Mouse (Mus musculus) midbrain, embryonic 12.5 days (tissue): Measurements from ENCODE around the gene Arhgef28. TPM values are rescaled to one million over a fixed set of nuclear protein-coding genes. Genes with fewer than 3 reads are reported as not detected.
"Not testable (repeated sequence)": the region's sequence is repeated elsewhere in the genome, so short reads cannot be mapped to it uniquely, and the experiment has no call there.

Source experiments
- ATAC-seq: fragments of 200-750 bp; cut with Nextera tagmentation; 2 replicates; pipeline ENCODE4 v1.8.0; 2017; ENCODE audit warnings: low read depth, moderate TSS enrichment, moderate library complexity; ENCODE audit not compliant: low FRiP score
- H3K27ac ChIP-seq: fragments of 300-500 bp; sonication (generic); replicated peaks from 2 replicates; pipeline ENCODE4 v1.5.1; 2016; ENCODE audit warnings: mild to moderate bottlenecking
- H3K27me3 ChIP-seq: fragments of 300-500 bp; sonication (generic); 2 replicates; pipeline ENCODE4 v1.6.1; 2016; ENCODE audit warnings: mild to moderate bottlenecking
- H3K36me3 ChIP-seq: fragments of 300-500 bp; sonication (generic); 2 replicates; pipeline ENCODE4 v1.6.1; 2016
- H3K4me1 ChIP-seq: fragments of 300-500 bp; sonication (generic); 2 replicates; pipeline ENCODE4 v1.6.1; 2016
- H3K4me2 ChIP-seq: fragments of 300-500 bp; sonication (generic); replicated peaks from 2 replicates; pipeline ENCODE4 v1.6.1; 2016; ENCODE audit warnings: mild to moderate bottlenecking, moderate library complexity
- H3K4me3 ChIP-seq: fragments of 300-500 bp; sonication (generic); 2 replicates; pipeline ENCODE4 v1.5.1; 2016; ENCODE audit warnings: mild to moderate bottlenecking
- H3K9ac ChIP-seq: fragments of 300-500 bp; sonication (generic); replicated peaks from 2 replicates; pipeline ENCODE4 v1.6.1; 2016; ENCODE audit warnings: mild to moderate bottlenecking, moderate library complexity
- H3K9me3 ChIP-seq: fragments of 300-500 bp; sonication (generic); 2 replicates; pipeline ENCODE4 v1.6.1; 2016; ENCODE audit warnings: mild to moderate bottlenecking
- WGBS: fragments of 180-500 bp; shearing (Covaris S2); methylation state at CpG from one replicate; pipeline ENCODE4 v1.1.7; 2016; 5-methylcytosine and 5-hydroxymethylcytosine counted together
- polyA plus RNA-seq: library from polyadenylated mRNA; unstranded; fragments of >200 nt; fragmentation: Nextera tagmentation; extraction: Ambion mirVana; gene quantifications from 2 replicates; pipeline ENCODE4 v1.2.1, GENCODE M21; 2016

The Arhgef28 gene
- polyA plus RNA-seq, 1 experiment from 2014 or later: 9.8 TPM

DNA sequence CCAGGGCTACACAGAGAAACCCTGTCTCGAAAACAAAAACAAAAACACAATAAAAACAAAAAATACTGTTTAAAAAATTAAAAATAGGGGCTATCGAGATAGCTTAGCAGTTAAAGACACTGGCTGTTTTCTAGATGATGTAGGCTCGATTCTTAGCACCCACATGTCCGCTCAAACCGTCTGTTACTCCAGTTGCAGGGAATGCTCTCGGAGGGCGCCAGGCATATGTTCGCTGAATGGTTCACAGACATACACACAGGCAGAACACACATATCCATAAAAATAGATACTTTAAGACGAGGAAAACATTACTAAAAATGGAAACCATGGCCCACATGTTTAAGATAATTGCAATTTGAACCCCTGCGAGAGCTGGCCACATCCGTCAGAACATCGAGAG lies 181.6 kb downstream of the Arhgef28 start:
- no peaks in the 10 kb centered on the region for H3K36me3 ChIP-seq
- H3K4me2 ChIP-seq: no peak overlapping the region
- H3K27ac ChIP-seq: no peak overlapping the region
- H3K9ac ChIP-seq: no peak overlapping the region
- 89% methylated on average over 12 of the region's 12 CpGs for WGBS
- no peak for ATAC-seq
- H3K27me3 ChIP-seq: no peaks in the 10 kb centered on the region
- no peak overlapping the region for H3K4me3 ChIP-seq
- peaks cover 9% of the 10 kb centered on the region for H3K4me1 ChIP-seq
- H3K9me3 ChIP-seq: no peaks in the 10 kb centered on the region

DNA sequence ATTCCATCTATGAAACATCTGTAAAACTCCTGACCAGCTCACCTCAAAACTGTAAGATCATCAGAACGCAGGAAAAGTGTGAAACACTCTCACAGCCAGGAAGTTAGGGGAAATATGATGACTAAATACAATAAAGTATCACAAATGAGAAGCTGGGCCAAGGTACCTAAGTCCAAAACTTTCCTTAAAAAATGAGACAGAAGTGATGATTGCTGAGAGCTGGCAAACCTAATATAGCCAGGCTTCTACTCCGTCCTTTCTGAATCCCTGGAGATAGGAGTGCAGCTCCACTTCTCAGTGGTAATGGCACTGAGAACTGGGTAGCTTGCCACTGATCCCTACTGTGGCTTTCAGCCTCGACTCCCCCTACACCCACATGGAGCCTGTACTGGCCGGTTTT lies 184.3 kb downstream of the Arhgef28 start:
- peaks cover 4% of the 10 kb centered on the region for H3K4me1 ChIP-seq
- H3K27ac ChIP-seq: no peak overlapping the region
- H3K36me3 ChIP-seq: no peaks in the 10 kb centered on the region
- 78% methylated on average over 4 of the region's 4 CpGs for WGBS
- peaks cover 4% of the 10 kb centered on the region; the same call in 1 of the 2 replicates for H3K27me3 ChIP-seq
- ATAC-seq: no peak
- H3K4me2 ChIP-seq: no peak overlapping the region
- no peak overlapping the region for H3K9ac ChIP-seq
- H3K4me3 ChIP-seq: no peak overlapping the region
- no peaks in the 10 kb centered on the region for H3K9me3 ChIP-seq

DNA sequence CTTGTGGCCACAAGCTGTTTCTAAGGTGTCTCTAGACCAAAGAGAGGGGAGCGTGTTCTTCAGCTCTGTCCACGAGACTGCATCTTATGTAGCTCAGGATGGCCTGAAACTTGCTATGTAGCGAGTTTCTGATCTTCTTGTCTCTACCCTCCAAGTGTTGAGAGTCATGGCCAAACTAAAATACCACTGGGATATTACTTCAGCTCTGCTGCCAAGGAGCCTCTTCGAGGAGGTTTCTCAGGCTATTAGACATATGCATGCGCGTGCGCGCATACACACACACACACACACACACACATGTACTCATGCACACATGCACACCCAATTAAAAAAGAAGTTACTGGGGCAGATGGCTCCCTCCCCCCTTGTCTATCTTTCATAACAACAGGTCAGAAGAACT lies 187.4 kb downstream of the Arhgef28 start:
- H3K27ac ChIP-seq, H3K36me3 ChIP-seq, H3K9ac ChIP-seq, H3K4me2 ChIP-seq, H3K4me3 ChIP-seq, ATAC-seq, H3K9me3 ChIP-seq: not testable (repeated sequence)
- Histone ChIP-seq H3K4me1 (peaks cover 15% of the 10 kb centered on the region), H3K27me3 (peaks cover 16% of the 10 kb centered on the region)
- 96% methylated on average over 8 of the region's 8 CpGs for WGBS

DNA sequence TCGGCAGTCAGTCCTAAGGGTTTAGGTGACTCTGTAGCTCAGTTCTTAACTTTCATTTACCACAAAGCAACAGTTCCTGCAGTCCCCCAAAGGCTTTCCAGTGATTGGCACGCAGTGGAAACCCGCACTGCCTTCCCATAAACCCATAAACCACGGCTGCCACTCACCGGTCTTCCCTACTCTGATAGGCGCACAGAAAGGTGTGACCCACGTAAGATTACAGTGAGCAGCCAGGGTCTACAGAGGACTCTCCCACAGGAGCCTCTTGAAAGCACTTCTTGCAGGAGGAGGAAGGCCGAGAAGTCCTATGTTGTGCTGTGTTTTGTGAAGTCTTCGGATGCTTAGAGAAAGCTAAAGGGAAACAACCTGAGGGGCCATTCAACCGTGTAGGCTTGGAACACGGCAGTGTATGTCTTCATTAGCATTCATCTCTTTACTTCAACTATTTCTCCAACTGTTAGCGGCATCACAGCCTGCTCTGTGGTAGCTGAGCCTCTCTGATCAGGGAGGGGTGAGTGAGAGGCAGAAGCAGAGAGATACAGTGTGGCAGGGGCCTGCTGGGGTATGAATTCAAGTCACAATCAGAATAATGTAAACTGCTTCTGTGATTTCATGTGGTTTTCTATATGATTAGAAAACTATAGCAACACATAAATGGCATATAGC lies 189.2 kb downstream of the Arhgef28 start:
- WGBS: 24% methylated on average over 12 of the region's 12 CpGs
- no peak overlapping the region for H3K9ac ChIP-seq
- peaks cover 16% of the 10 kb centered on the region for H3K27me3 ChIP-seq
- ATAC-seq: peak; percentile 66
- H3K36me3 ChIP-seq: no peaks in the 10 kb centered on the region
- peak overlapping the region; percentile 44 for H3K4me3 ChIP-seq
- peaks cover 15% of the 10 kb centered on the region for H3K4me1 ChIP-seq
- no peak overlapping the region for H3K27ac ChIP-seq
- H3K9me3 ChIP-seq: no peaks in the 10 kb centered on the region
- peak overlapping the region; percentile 85 for H3K4me2 ChIP-seq

DNA sequence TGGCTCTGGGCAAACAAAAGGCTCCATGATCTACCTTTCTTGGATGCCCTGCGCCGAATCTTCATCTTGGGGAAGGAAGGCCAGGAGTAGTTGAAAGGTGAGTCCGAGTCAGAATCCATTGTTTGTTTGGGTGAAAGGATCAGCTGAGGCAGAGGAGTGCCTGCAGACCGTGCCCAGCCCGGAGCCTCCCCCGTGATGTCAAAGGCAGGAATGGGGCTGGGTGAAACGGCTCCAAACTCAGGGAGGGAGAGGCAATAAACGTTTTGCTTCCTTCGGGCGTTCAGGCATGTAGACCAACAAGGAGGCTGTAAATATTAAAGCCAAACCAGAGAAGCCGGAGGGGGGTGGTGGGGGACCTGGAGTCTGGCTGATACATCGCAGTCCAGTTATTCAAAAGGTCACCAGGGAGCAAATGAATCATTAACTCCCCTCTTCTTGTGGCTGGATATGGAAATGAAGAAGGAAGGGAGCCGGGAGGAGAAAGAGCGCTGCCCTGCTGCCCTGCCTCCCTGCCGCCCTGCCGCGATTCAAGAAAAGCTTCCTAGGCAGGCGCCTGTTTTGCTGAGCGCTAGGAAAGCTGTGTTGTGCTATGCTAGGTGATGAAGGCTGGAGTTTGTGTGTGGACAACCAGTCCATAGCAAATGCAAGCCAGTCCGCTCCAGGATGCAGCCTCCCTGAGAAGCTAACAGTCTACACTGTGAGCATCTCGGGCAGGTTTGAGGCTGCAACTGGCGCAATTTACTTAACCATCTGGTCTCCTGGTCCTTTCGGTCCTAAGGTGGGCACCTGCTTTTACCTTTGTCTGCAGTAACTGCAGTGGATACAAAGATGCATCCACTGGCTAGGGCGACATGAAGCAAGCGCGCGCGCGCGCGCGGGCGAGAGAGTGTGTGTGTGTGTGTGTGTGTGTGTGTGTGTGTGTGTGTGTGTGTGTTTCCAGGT lies 190.0 kb downstream of the Arhgef28 start:
- peaks cover 15% of the 10 kb centered on the region for H3K4me1 ChIP-seq
- WGBS: 5% methylated on average over 33 of the region's 33 CpGs
- peak; percentile 66 for ATAC-seq
- peak overlapping the region; percentile 44 for H3K4me3 ChIP-seq
- no peaks in the 10 kb centered on the region for H3K9me3 ChIP-seq
- no peaks in the 10 kb centered on the region for H3K36me3 ChIP-seq
- peaks cover 16% of the 10 kb centered on the region for H3K27me3 ChIP-seq
- peak overlapping the region; percentile 62 for H3K9ac ChIP-seq
- H3K4me2 ChIP-seq: peak overlapping the region; percentile 85
- H3K27ac ChIP-seq: peak overlapping the region; percentile 52

- Histone ChIP-seq H3K9me3 (no peaks in the 10 kb centered on the region), H3K4me1 (peaks cover 15% of the 10 kb centered on the region), H3K9ac (no peak overlapping the region), H3K4me2 (peak overlapping the region; percentile 6; the same call in 1 of the 2 replicates), H3K27me3 (peaks cover 16% of the 10 kb centered on the region), H3K4me3 (0 out of 2 replicates have a peak overlapping the region, but pooled peaks have one; percentile 2), H3K27ac (no peak overlapping the region), H3K36me3 (no peaks in the 10 kb centered on the region)
- WGBS: 79% methylated on average over 3 of the region's 3 CpGs
- ATAC-seq: no peak
Observed at GRCm38 (mm10) chr13:98014892-98015291, 191.3 kb downstream of the Arhgef28 start.

GRCm38 (mm10) chr13:98013715-98014114 lies 192.5 kb downstream of the Arhgef28 start:
- no peak overlapping the region for H3K27ac ChIP-seq
- 92% methylated on average over 4 of the region's 4 CpGs for WGBS
- no peak overlapping the region for H3K4me2 ChIP-seq
- H3K9ac ChIP-seq: no peak overlapping the region
- no peak for ATAC-seq
- H3K4me1 ChIP-seq: peaks cover 15% of the 10 kb centered on the region
- H3K4me3 ChIP-seq: no peak overlapping the region
- H3K9me3 ChIP-seq: no peaks in the 10 kb centered on the region
- no peaks in the 10 kb centered on the region for H3K36me3 ChIP-seq
- H3K27me3 ChIP-seq: peaks cover 16% of the 10 kb centered on the region

- H3K36me3 ChIP-seq: no peaks in the 10 kb centered on the region
- H3K9ac ChIP-seq: no peak overlapping the region
- no peak overlapping the region for H3K27ac ChIP-seq
- H3K27me3 ChIP-seq: peaks cover 12% of the 10 kb centered on the region
- no peak overlapping the region for H3K4me3 ChIP-seq
- peaks cover 11% of the 10 kb centered on the region for H3K4me1 ChIP-seq
- WGBS: 84% methylated on average over 6 of the region's 6 CpGs
- no peaks in the 10 kb centered on the region for H3K9me3 ChIP-seq
- ATAC-seq: no peak
- no peak overlapping the region for H3K4me2 ChIP-seq
Observed at GRCm38 (mm10) chr13:98011931-98012341, 194.3 kb downstream of the Arhgef28 start.

DNA sequence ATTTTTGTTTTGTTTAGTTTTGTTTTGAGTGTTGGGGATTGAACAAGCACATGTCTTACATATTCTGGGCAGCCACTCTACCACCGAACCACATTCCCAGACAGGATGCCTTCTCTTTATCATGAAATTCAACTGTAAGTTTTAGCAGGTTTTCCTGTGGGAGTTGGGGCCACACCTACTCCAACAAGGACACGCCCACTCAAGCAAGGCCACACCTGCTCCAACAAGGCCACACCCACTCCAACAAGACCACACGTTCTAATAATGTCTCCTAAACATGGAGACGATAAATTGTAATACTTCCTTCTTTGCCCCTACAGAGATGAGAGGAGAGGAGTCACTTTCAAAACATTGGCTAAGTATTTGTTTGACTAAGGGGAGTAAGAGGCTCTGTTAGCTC lies 197.2 kb downstream of the Arhgef28 start:
- WGBS: 75% methylated on average over 4 of the region's 4 CpGs
- H3K4me3 ChIP-seq: no peak overlapping the region
- ATAC-seq: no peak

DNA sequence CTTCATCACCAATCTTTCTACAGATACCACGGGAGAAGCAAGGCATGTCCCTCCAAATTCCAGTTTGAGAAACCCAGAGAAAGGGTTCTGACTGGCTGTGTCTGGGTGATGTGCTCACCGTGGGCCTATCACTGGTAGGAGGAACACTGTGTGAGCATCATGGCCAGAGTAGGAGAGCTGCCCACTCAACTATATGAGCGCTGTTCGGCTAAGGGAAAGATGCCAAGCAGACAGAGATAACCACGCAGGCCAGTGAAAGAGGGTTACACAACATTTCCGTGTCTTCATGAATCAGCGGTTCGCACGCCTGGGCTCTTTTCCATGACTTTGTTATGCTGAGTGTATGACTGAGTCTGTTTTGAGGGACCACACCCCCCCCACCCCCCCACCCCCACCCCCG lies 197.7 kb downstream of the Arhgef28 start:
- no peaks in the 10 kb centered on the region for H3K27me3 ChIP-seq
- no peaks in the 10 kb centered on the region for H3K4me1 ChIP-seq
- H3K36me3 ChIP-seq: no peaks in the 10 kb centered on the region
- H3K4me3 ChIP-seq: no peak overlapping the region
- H3K9me3 ChIP-seq: no peaks in the 10 kb centered on the region
- 96% methylated on average over 10 of the region's 10 CpGs for WGBS
- H3K27ac ChIP-seq: no peak overlapping the region
- no peak for ATAC-seq
- no peak overlapping the region for H3K4me2 ChIP-seq
- no peak overlapping the region for H3K9ac ChIP-seq

More for the DNA sequence above, 197.2 kb downstream of the Arhgef28 start:
- Histone ChIP-seq H3K27ac (no peak overlapping the region), H3K36me3 (no peaks in the 10 kb centered on the region), H3K4me2 (no peak overlapping the region), H3K9ac (no peak overlapping the region), H3K9me3 (no peaks in the 10 kb centered on the region), H3K4me1 (no peaks in the 10 kb centered on the region), H3K27me3 (no peaks in the 10 kb centered on the region)

DNA sequence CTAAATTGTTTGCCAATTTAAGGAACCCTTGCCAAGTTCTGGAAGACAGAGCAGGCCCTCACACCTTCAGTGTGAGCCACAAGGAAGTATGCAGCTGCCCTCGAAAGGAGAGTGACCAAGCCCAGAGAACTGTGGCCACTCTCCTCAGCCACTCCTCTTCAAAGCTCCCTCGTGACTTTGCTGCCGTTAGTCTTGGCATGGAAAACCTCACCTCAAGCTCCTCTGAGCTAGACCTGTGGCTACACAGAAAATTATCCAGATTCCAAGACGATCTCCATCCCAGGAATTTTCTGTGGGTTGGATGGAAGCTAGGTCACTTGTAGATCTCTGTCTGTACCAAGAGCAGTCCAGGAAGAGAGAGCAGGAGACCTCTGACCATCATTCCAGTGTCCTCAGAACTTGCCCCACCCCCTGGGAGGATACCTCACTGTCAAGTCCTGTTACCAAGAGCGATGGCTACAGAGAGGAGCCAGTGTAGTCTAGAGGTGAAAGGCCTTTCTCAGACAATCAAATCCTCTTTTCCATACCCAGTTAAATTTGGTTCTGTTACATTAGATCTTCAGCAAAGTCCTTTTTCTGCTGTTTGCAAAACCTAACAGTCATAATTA lies 200.5 kb downstream of the Arhgef28 start:
- H3K4me1 ChIP-seq: no peaks in the 10 kb centered on the region
- no peak overlapping the region for H3K4me2 ChIP-seq
- H3K9ac ChIP-seq: no peak overlapping the region
- H3K4me3 ChIP-seq: no peak overlapping the region
- H3K27ac ChIP-seq: no peak overlapping the region
- H3K27me3 ChIP-seq: no peaks in the 10 kb centered on the region
- H3K36me3 ChIP-seq: no peaks in the 10 kb centered on the region
- 88% methylated on average over 5 of the region's 5 CpGs for WGBS
- H3K9me3 ChIP-seq: no peaks in the 10 kb centered on the region
- ATAC-seq: no peak
